Mouse (Mus musculus): ENCODE measurements around the gene Cidec. TPM values are rescaled to one million over a fixed set of nuclear protein-coding genes. Genes with fewer than 3 reads are reported as not detected.
A peak's percentile ranks its signal among the peaks of the same experiment; 100 is the strongest.

Gene Cidec
- polyA plus RNA-seq, 1 experiment from 2014 or later = 0.19 TPM

GRCm38 (mm10) chr6:113457952-113458534 lies 22.5 kb upstream of the Cidec start, which contains the start of gene Il17re:
TSS of gene Il17re (plus strand) at chr6:113458484.
- Histone ChIP-seq H3K36me3 (ENCODE audit: control insufficient read depth, insufficient read depth, low read length) (no peaks in the 10 kb centered on the region), H3K4me1 (ENCODE audit: control insufficient read depth, insufficient read depth, low read length) (no peaks in the 10 kb centered on the region), H3K4me2 (ENCODE audit: low read depth) (no peak within 1 kb of the TSS), H3K9ac (ENCODE audit: low read length) (no peak within 1 kb of the TSS), H3K4me3 (ENCODE audit: low read depth, low read length) (no peak within 1 kb of the TSS), H3K9me3 (ENCODE audit: control insufficient read depth, low read length) (no peaks in the 10 kb centered on the region), H3K27ac (ENCODE audit: low read depth, low read length) (no peak within 1 kb of the TSS), H3K27me3 (ENCODE audit: control insufficient read depth, insufficient read depth, low read length) (no peaks in the 10 kb centered on the region)
- WGBS = 76% methylated on average over 10 of the region's 10 CpGs
- DNase-seq (ENCODE audit: low spot score) (no peak), ATAC-seq (ENCODE audit: insufficient read depth, low FRiP score, low TSS enrichment) (no peak)

GRCm38 (mm10) chr6:113455007-113455406 lies 19.4 kb upstream of the Cidec start:
- no peak overlapping the region for H3K9ac ChIP-seq (ENCODE audit: low read length)
- no peaks in the 10 kb centered on the region for H3K36me3 ChIP-seq (ENCODE audit: control insufficient read depth, insufficient read depth, low read length)
- H3K4me2 ChIP-seq (ENCODE audit: low read depth) = no peak overlapping the region
- WGBS = 70% methylated on average over 5 of the region's 5 CpGs
- H3K9me3 ChIP-seq (ENCODE audit: control insufficient read depth, low read length) = no peaks in the 10 kb centered on the region
- ATAC-seq (ENCODE audit: insufficient read depth, low FRiP score, low TSS enrichment) = no peak
- H3K4me3 ChIP-seq (ENCODE audit: low read depth, low read length) = no peak overlapping the region
- H3K27me3 ChIP-seq (ENCODE audit: control insufficient read depth, insufficient read depth, low read length) = no peaks in the 10 kb centered on the region
- no peak overlapping the region for H3K27ac ChIP-seq (ENCODE audit: low read depth, low read length)
- no peak for DNase-seq (ENCODE audit: low spot score)
- no peaks in the 10 kb centered on the region for H3K4me1 ChIP-seq (ENCODE audit: control insufficient read depth, insufficient read depth, low read length)

- Histone ChIP-seq H3K9me3 (ENCODE audit: control insufficient read depth, low read length) (no peaks in the 10 kb centered on the region), H3K36me3 (ENCODE audit: control insufficient read depth, insufficient read depth, low read length) (peaks cover 13% of the 10 kb centered on the region), H3K4me1 (ENCODE audit: control insufficient read depth, insufficient read depth, low read length) (no peaks in the 10 kb centered on the region), H3K4me2 (ENCODE audit: low read depth) (no peak overlapping the region), H3K27ac (ENCODE audit: low read depth, low read length) (no peak overlapping the region), H3K4me3 (ENCODE audit: low read depth, low read length) (no peak overlapping the region), H3K27me3 (ENCODE audit: control insufficient read depth, insufficient read depth, low read length) (no peaks in the 10 kb centered on the region), H3K9ac (ENCODE audit: low read length) (no peak overlapping the region)
- no peak for DNase-seq (ENCODE audit: low spot score)
- ATAC-seq (ENCODE audit: insufficient read depth, low FRiP score, low TSS enrichment) = no peak
- 88% methylated on average over 2 of the region's 2 CpGs for WGBS
These were observed 16.3 kb upstream of the Cidec start for GRCm38 (mm10) chr6:113451839-113452238.

- Histone ChIP-seq H3K9ac (ENCODE audit: low read length) (no peak overlapping the region), H3K4me3 (ENCODE audit: low read depth, low read length) (no peak overlapping the region), H3K9me3 (ENCODE audit: control insufficient read depth, low read length) (no peaks in the 10 kb centered on the region), H3K4me1 (ENCODE audit: control insufficient read depth, insufficient read depth, low read length) (peaks cover 5% of the 10 kb centered on the region; the same call in 1 of the 2 replicates), H3K27ac (ENCODE audit: low read depth, low read length) (no peak overlapping the region), H3K4me2 (ENCODE audit: low read depth) (no peak overlapping the region), H3K27me3 (ENCODE audit: control insufficient read depth, insufficient read depth, low read length) (no peaks in the 10 kb centered on the region), H3K36me3 (ENCODE audit: control insufficient read depth, insufficient read depth, low read length) (peaks cover 13% of the 10 kb centered on the region)
- 93% methylated on average over 4 of the region's 4 CpGs for WGBS
- DNase-seq (ENCODE audit: low spot score) (no peak), ATAC-seq (ENCODE audit: insufficient read depth, low FRiP score, low TSS enrichment) (no peak)
These were observed 12.1 kb upstream of the Cidec start for GRCm38 (mm10) chr6:113447639-113448038.

- H3K27ac ChIP-seq (ENCODE audit: low read depth, low read length) = no peak overlapping the region
- WGBS = 92% methylated on average over 7 of the region's 8 CpGs
- peaks cover 5% of the 10 kb centered on the region; the same call in 1 of the 2 replicates for H3K4me1 ChIP-seq (ENCODE audit: control insufficient read depth, insufficient read depth, low read length)
- H3K36me3 ChIP-seq (ENCODE audit: control insufficient read depth, insufficient read depth, low read length) = peaks cover 13% of the 10 kb centered on the region
- no peak for ATAC-seq (ENCODE audit: insufficient read depth, low FRiP score, low TSS enrichment)
- H3K4me2 ChIP-seq (ENCODE audit: low read depth) = no peak overlapping the region
- H3K9ac ChIP-seq (ENCODE audit: low read length) = no peak overlapping the region
- no peaks in the 10 kb centered on the region for H3K27me3 ChIP-seq (ENCODE audit: control insufficient read depth, insufficient read depth, low read length)
- H3K4me3 ChIP-seq (ENCODE audit: low read depth, low read length) = no peak overlapping the region
- no peaks in the 10 kb centered on the region for H3K9me3 ChIP-seq (ENCODE audit: control insufficient read depth, low read length)
- DNase-seq (ENCODE audit: low spot score) = no peak
These were observed 8.8 kb upstream of the Cidec start for GRCm38 (mm10) chr6:113444207-113444965.

GRCm38 (mm10) chr6:113443091-113443490 lies 7.5 kb upstream of the Cidec start:
- H3K27ac ChIP-seq (ENCODE audit: low read depth, low read length) = no peak overlapping the region
- no peaks in the 10 kb centered on the region for H3K9me3 ChIP-seq (ENCODE audit: control insufficient read depth, low read length)
- H3K27me3 ChIP-seq (ENCODE audit: control insufficient read depth, insufficient read depth, low read length) = no peaks in the 10 kb centered on the region
- H3K4me2 ChIP-seq (ENCODE audit: low read depth) = peak overlapping the region; percentile 81
- peak overlapping the region; percentile 84 for H3K9ac ChIP-seq (ENCODE audit: low read length)
- peaks cover 5% of the 10 kb centered on the region; the same call in 1 of the 2 replicates for H3K4me1 ChIP-seq (ENCODE audit: control insufficient read depth, insufficient read depth, low read length)
- ATAC-seq (ENCODE audit: insufficient read depth, low FRiP score, low TSS enrichment) = no peak
- 49% methylated on average over 12 of the region's 12 CpGs for WGBS
- no peak for DNase-seq (ENCODE audit: low spot score)
- peaks cover 10% of the 10 kb centered on the region for H3K36me3 ChIP-seq (ENCODE audit: control insufficient read depth, insufficient read depth, low read length)
- H3K4me3 ChIP-seq (ENCODE audit: low read depth, low read length) = peak overlapping the region; percentile 81

- ATAC-seq (ENCODE audit: insufficient read depth, low FRiP score, low TSS enrichment) = peak; percentile 92
- H3K27ac ChIP-seq (ENCODE audit: low read depth, low read length) = peak within 1 kb of the TSS; percentile 39; the same call in 1 of the 2 replicates
These were observed 7.0 kb upstream of the Cidec start, which contains the start of gene Jagn1 for GRCm38 (mm10) chr6:113442442-113443090. TSS of gene Jagn1 (plus strand) at chr6:113442569.

GRCm38 (mm10) chr6:113442087-113442441 lies 6.5 kb upstream of the Cidec start:
- Histone ChIP-seq H3K4me2 (ENCODE audit: low read depth) (peak overlapping the region; percentile 50), H3K4me3 (ENCODE audit: low read depth, low read length) (peak overlapping the region; percentile 81), H3K27me3 (ENCODE audit: control insufficient read depth, insufficient read depth, low read length) (no peaks in the 10 kb centered on the region), H3K36me3 (ENCODE audit: control insufficient read depth, insufficient read depth, low read length) (peaks cover 2% of the 10 kb centered on the region), H3K4me1 (ENCODE audit: control insufficient read depth, insufficient read depth, low read length) (peaks cover 5% of the 10 kb centered on the region; the same call in 1 of the 2 replicates), H3K9me3 (ENCODE audit: control insufficient read depth, low read length) (no peaks in the 10 kb centered on the region), H3K9ac (ENCODE audit: low read length) (peak overlapping the region; percentile 84), H3K27ac (ENCODE audit: low read depth, low read length) (no peak overlapping the region)
- ATAC-seq (ENCODE audit: insufficient read depth, low FRiP score, low TSS enrichment) (peak; percentile 32; the same call in 1 of the 2 replicates), DNase-seq (ENCODE audit: low spot score) (no peak)
- 43% methylated on average over 9 of the region's 9 CpGs for WGBS

More at GRCm38 (mm10) chr6:113442442-113443090, 7.0 kb upstream of the Cidec start, which contains the start of gene Jagn1:
- Histone ChIP-seq H3K36me3 (ENCODE audit: control insufficient read depth, insufficient read depth, low read length) (peaks cover 7% of the 10 kb centered on the region), H3K4me1 (ENCODE audit: control insufficient read depth, insufficient read depth, low read length) (peaks cover 5% of the 10 kb centered on the region; the same call in 1 of the 2 replicates), H3K4me2 (ENCODE audit: low read depth) (peak within 1 kb of the TSS; percentile 81), H3K4me3 (ENCODE audit: low read depth, low read length) (peak within 1 kb of the TSS; percentile 81), H3K9ac (ENCODE audit: low read length) (peak within 1 kb of the TSS; percentile 84), H3K9me3 (ENCODE audit: control insufficient read depth, low read length) (no peaks in the 10 kb centered on the region), H3K27me3 (ENCODE audit: control insufficient read depth, insufficient read depth, low read length) (no peaks in the 10 kb centered on the region)
- peak; percentile 95 for DNase-seq (ENCODE audit: low spot score)
- WGBS = 1% methylated on average over 45 of the region's 45 CpGs

Data from neural tube, embryonic 11.5 days (tissue).